Mouse (Mus musculus) testis, adult 2 months (tissue): Measurements from ENCODE around the gene Dennd2a.

Experiments
- CTCF ChIP-seq: fragments of 200-500 bp; IDR thresholded peaks from 2 replicates; pipeline ENCODE4 v1.5.1; 2012; ENCODE audit warnings: low read depth, mild to moderate bottlenecking, inconsistent platforms, low read length, moderate library complexity; ENCODE audit not compliant: control insufficient read depth, insufficient read depth, insufficient replicate concordance
- POLR2A ChIP-seq: fragments of 200-500 bp; IDR thresholded peaks from 2 replicates; pipeline ENCODE4 v1.6.1; 2012; ENCODE audit warnings: low read depth, mild to moderate bottlenecking, inconsistent platforms, low read length, moderate library complexity; ENCODE audit not compliant: control insufficient read depth

GRCm38 (mm10) chr6:39536621-39537020 lies 21.0 kb downstream of the Dennd2a start:
- TF ChIP-seq CTCF (no peak), POLR2A (no peak)
